Mouse (Mus musculus) midbrain, embryonic 14.5 days (tissue): ENCODE measurements around the gene Bbox1. TPM values are rescaled to one million over a fixed set of nuclear protein-coding genes. Genes with fewer than 3 reads are reported as not detected.

Experiments
- polyA plus RNA-seq: library from polyadenylated mRNA; unstranded; fragments of >200 nt; fragmentation: Nextera tagmentation; extraction: Ambion mirVana; gene quantifications from 2 replicates; pipeline ENCODE4 v1.2.1, GENCODE M21; 2014

The Bbox1 gene
- polyA plus RNA-seq, 1 experiment from 2014 or later, result 0.11 TPM

Other genes starting within 250 kb of the Bbox1 start
- gene Fibin, start 48.6 kb upstream of the Bbox1 start, polyA plus RNA-seq, result 1.5 and 2.4 TPM in 2 replicates